Mouse (Mus musculus): ENCODE results near the gene Paqr7.

The Paqr7 gene

GRCm38 (mm10) chr4:134496595-134497210 is at the start of gene Paqr7:
Gene Paqr7, plus strand, starts transcription at chr4:134496697.
- DNase-seq, result peak; percentile 83 to 87

- DNase-seq, result no peak
Observed at GRCm38 (mm10) chr4:134447966-134448365, 48.5 kb upstream of the Paqr7 start.

GRCm38 (mm10) chr4:134449595-134450391 is 46.7 kb upstream of the Paqr7 start:
- peak in 1 of 2 experiments; percentile 35 for DNase-seq

- peak; percentile 74 to 81 for DNase-seq
Observed at GRCm38 (mm10) chr4:134450392-134451195, 45.9 kb upstream of the Paqr7 start.

GRCm38 (mm10) chr4:134451484-134451883 is 45.0 kb upstream of the Paqr7 start:
- no peak for DNase-seq

- DNase-seq, result peak; percentile 52 to 56
Observed at GRCm38 (mm10) chr4:134453619-134454400, 42.7 kb upstream of the Paqr7 start.

GRCm38 (mm10) chr4:134455310-134455709 is 41.2 kb upstream of the Paqr7 start:
- DNase-seq, result peak; percentile 52 to 55

- DNase-seq, result no peak
Observed at GRCm38 (mm10) chr4:134457130-134457825, 39.2 kb upstream of the Paqr7 start.

- no peak for DNase-seq
Observed at GRCm38 (mm10) chr4:134458856-134459255, 37.6 kb upstream of the Paqr7 start.

GRCm38 (mm10) chr4:134460277-134460676 is 36.2 kb upstream of the Paqr7 start:
- DNase-seq, result no peak

- no peak for DNase-seq
Observed at GRCm38 (mm10) chr4:134461252-134461651, 35.2 kb upstream of the Paqr7 start.

- no peak for DNase-seq
Observed at GRCm38 (mm10) chr4:134465789-134466188, 30.7 kb upstream of the Paqr7 start.

- no peak for DNase-seq
Observed at GRCm38 (mm10) chr4:134466381-134467262, 29.9 kb upstream of the Paqr7 start.

- DNase-seq, result no peak
Observed at GRCm38 (mm10) chr4:134467435-134468214, 28.9 kb upstream of the Paqr7 start.

GRCm38 (mm10) chr4:134468215-134468575 is 28.3 kb upstream of the Paqr7 start, which contains the start of gene Stmn1:
Gene Stmn1, plus strand, starts transcription at chr4:134468320.
- DNase-seq, result peak; percentile 94 to 95

- peak; percentile 88 to 94 for DNase-seq
Observed at GRCm38 (mm10) chr4:134468578-134469266, 27.8 kb upstream of the Paqr7 start.

GRCm38 (mm10) chr4:134469341-134469796 is 27.1 kb upstream of the Paqr7 start:
- DNase-seq, result no peak

GRCm38 (mm10) chr4:134469985-134470384 is 26.5 kb upstream of the Paqr7 start:
- no peak for DNase-seq

GRCm38 (mm10) chr4:134471469-134471868 is 25.0 kb upstream of the Paqr7 start:
- no peak for DNase-seq

All from kidney, adult 8-10 months (tissue).